Mouse (Mus musculus) midbrain, embryonic 16.5 days (tissue): Measurements from ENCODE around the gene Ccdc155. TPM values are rescaled to one million over a fixed set of nuclear protein-coding genes. Genes with fewer than 3 reads are reported as not detected.

Source experiments
- ATAC-seq: fragments of 200-750 bp; cut with Nextera tagmentation; 2 replicates; pipeline ENCODE4 v1.8.0; 2017; ENCODE audit warnings: moderate TSS enrichment
- H3K27ac ChIP-seq: fragments of 300-500 bp; sonication (generic); 2 replicates; pipeline ENCODE4 v1.5.1; 2014; ENCODE audit warnings: mild to moderate bottlenecking, low read length, mixed read lengths
- H3K27me3 ChIP-seq: fragments of 300-500 bp; sonication (generic); 2 replicates; pipeline ENCODE4 v1.6.1; 2014; ENCODE audit warnings: low read depth, low read length, mixed read lengths; ENCODE audit not compliant: control insufficient read depth, insufficient read depth
- H3K36me3 ChIP-seq: fragments of 300-500 bp; sonication (generic); 2 replicates; pipeline ENCODE4 v1.6.1; 2014; ENCODE audit warnings: mild to moderate bottlenecking, low read length, moderate library complexity, mixed read lengths; ENCODE audit not compliant: control insufficient read depth, insufficient read depth
- H3K4me1 ChIP-seq: fragments of 300-500 bp; sonication (generic); 2 replicates; pipeline ENCODE4 v1.6.1; 2014; ENCODE audit warnings: mild to moderate bottlenecking, low read length, mixed read lengths; ENCODE audit not compliant: control insufficient read depth, insufficient read depth
- H3K4me2 ChIP-seq: fragments of 300-500 bp; sonication (generic); 2 replicates; pipeline ENCODE4 v1.6.1; 2014; ENCODE audit warnings: mild to moderate bottlenecking, low read length, mixed read lengths
- H3K4me3 ChIP-seq: fragments of 300-500 bp; sonication (generic); 2 replicates; pipeline ENCODE4 v1.5.1; 2014; ENCODE audit warnings: low read depth, mild to moderate bottlenecking, low read length, moderate library complexity, mixed read lengths
- H3K9ac ChIP-seq: fragments of 300-500 bp; sonication (generic); 2 replicates; pipeline ENCODE4 v1.6.1; 2014; ENCODE audit warnings: low read depth, low read length, mixed read lengths
- H3K9me3 ChIP-seq: fragments of 300-500 bp; sonication (generic); replicated peaks from 2 replicates; pipeline ENCODE4 v1.6.1; 2014; ENCODE audit warnings: mild to moderate bottlenecking, low read length, mixed read lengths; ENCODE audit not compliant: control insufficient read depth, poor library complexity, severe bottlenecking
- WGBS: fragments of 180-500 bp; shearing (Covaris S2); extraction: QIAGEN DNeasy Blood & Tissue Kit; methylation state at CpG from one replicate; pipeline ENCODE4 v1.1.7; 2014; 5-methylcytosine and 5-hydroxymethylcytosine counted together
- polyA plus RNA-seq: library from polyadenylated mRNA; unstranded; fragments of >200 nt; fragmentation: Nextera tagmentation; extraction: Ambion mirVana; gene quantifications from 2 replicates; pipeline ENCODE4 v1.2.1, GENCODE M21; 2015

Gene Ccdc155
- polyA plus RNA-seq, 1 experiment from 2014 or later = 0.45 TPM

DNA sequence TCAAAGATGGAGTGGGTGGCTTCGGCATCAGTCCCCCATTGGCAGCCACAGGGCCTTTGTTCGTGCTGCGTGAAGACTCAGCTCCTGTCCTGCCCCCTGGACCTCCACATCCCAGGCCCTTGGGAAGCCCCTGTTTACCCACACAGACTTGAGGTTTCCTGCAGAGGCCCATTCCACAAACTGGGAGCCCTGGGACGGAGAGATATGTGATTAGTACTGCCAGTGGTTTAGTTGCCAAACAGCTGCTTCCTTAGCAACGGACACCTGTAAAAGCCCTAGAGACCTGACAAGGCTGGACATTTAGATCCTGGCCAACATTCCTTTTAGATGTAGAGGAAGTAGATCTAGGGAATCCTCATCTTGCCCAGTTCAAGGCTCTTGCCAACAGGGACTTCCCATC is 62.8 kb downstream of the Ccdc155 start:
- 88% methylated on average over 5 of the region's 5 CpGs for WGBS
- Histone ChIP-seq H3K4me1 (no peaks in the 10 kb centered on the region), H3K4me3 (no peak overlapping the region), H3K9ac (no peak overlapping the region), H3K4me2 (no peak overlapping the region), H3K9me3 (no peaks in the 10 kb centered on the region), H3K27ac (no peak overlapping the region), H3K27me3 (peaks cover 7% of the 10 kb centered on the region; the same call in 1 of the 2 replicates), H3K36me3 (peaks cover 8% of the 10 kb centered on the region; the same call in 1 of the 2 replicates)
- no peak for ATAC-seq

DNA sequence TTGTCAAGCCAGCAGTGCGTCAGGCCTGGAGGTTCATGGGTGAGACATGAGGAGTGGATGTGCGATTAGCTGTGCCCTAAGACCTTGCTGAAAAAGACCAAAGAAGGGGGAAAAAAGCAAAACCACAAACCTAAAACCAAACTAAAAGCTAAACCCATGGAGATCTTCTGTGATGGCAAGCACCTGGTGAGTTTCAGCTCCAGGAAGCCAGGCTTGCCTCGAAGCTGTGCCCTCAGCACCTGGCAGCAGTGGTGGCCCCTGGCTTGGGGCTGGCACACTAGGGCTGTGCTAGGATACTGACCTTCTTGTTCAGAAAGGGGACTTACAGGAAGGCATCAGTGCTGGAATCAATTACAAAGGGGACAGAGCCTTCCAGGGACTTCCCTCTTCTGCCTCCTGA is 63.4 kb downstream of the Ccdc155 start:
- WGBS = 91% methylated on average over 3 of the region's 3 CpGs
- H3K27me3 ChIP-seq = peaks cover 7% of the 10 kb centered on the region; the same call in 1 of the 2 replicates
- no peaks in the 10 kb centered on the region; the same call in 1 of the 2 replicates for H3K4me1 ChIP-seq
- no peak overlapping the region for H3K4me2 ChIP-seq
- H3K27ac ChIP-seq = no peak overlapping the region
- H3K9ac ChIP-seq = no peak overlapping the region
- peaks cover 8% of the 10 kb centered on the region; the same call in 1 of the 2 replicates for H3K36me3 ChIP-seq
- no peak overlapping the region for H3K4me3 ChIP-seq
- no peaks in the 10 kb centered on the region for H3K9me3 ChIP-seq
- ATAC-seq = no peak

DNA sequence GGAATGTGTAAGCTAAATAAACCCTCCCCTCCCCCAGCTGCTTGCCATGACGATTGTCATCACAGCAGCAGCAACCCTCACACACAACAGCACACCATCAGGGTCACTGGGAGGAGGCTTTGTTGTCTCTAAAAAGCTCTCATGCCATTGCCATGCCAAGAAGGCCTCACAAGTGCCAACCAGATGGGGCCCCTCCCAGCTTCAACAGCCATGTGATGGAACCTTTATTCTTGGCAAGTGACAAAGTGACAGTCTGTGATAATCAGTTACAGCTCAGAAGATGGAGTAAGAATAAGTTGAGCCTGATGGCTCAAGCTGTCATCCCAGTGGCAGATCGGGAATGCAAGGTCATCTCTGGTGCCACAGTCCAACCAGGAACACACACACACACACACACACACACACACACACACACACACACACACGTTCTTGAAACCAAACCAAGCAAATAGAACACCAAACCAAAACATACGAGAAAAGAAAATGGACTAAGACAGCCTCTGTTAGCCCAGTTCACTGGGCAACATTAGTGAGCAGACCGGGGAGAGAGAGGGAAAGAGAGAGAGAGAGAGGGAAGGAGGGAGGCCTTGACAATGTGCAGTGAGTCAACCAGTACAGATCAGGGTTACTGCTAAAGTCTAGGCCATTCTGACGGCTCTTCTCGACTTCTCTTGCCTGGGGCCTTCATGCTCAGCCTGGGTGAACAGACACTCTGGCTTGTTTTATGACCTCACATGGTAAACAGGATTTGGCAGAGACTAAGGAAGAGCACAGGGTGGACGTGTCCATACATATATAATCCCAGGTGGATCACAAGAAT is 64.6 kb downstream of the Ccdc155 start:
- Histone ChIP-seq H3K4me3 (no peak overlapping the region), H3K4me2 (no peak overlapping the region), H3K4me1 (peaks cover 4% of the 10 kb centered on the region; the same call in 1 of the 2 replicates), H3K36me3 (peaks cover 6% of the 10 kb centered on the region; the same call in 1 of the 2 replicates), H3K27me3 (peaks cover 14% of the 10 kb centered on the region), H3K9me3 (no peaks in the 10 kb centered on the region), H3K27ac (no peak overlapping the region), H3K9ac (no peak overlapping the region)
- no peak for ATAC-seq
- 82% methylated on average over 8 of the region's 8 CpGs for WGBS

DNA sequence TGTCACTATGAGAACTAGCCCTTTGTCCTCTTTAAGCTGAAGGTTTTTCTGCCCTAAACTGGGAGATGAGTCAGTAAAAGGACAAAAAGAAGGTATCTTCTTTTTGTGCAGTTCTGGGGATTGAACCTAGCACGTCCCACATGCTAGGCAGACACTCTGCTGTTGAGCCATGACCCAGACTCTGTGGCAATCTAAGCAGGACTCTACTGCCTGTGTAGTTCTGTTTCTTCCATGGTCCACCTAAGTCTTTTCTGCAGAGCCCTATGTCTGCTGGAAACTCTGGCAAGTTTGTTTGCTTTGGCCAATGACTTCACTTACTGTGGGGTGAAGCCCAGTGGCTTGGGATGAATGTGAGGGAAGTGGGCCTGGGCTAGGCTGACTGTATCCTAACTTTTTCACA is 66.3 kb downstream of the Ccdc155 start:
- peaks cover 4% of the 10 kb centered on the region; the same call in 1 of the 2 replicates for H3K4me1 ChIP-seq
- 65% methylated on average over 1 of the region's 1 CpGs for WGBS
- H3K27me3 ChIP-seq = peaks cover 14% of the 10 kb centered on the region
- 0 out of 2 replicates have a peak, but pooled peaks cover 2% of the 10 kb centered on the region for H3K36me3 ChIP-seq
- no peak for ATAC-seq
- no peak overlapping the region for H3K4me2 ChIP-seq
- H3K27ac ChIP-seq = no peak overlapping the region
- no peak overlapping the region for H3K4me3 ChIP-seq
- H3K9ac ChIP-seq = no peak overlapping the region
- H3K9me3 ChIP-seq = no peaks in the 10 kb centered on the region; the same call in 1 of the 2 replicates

DNA sequence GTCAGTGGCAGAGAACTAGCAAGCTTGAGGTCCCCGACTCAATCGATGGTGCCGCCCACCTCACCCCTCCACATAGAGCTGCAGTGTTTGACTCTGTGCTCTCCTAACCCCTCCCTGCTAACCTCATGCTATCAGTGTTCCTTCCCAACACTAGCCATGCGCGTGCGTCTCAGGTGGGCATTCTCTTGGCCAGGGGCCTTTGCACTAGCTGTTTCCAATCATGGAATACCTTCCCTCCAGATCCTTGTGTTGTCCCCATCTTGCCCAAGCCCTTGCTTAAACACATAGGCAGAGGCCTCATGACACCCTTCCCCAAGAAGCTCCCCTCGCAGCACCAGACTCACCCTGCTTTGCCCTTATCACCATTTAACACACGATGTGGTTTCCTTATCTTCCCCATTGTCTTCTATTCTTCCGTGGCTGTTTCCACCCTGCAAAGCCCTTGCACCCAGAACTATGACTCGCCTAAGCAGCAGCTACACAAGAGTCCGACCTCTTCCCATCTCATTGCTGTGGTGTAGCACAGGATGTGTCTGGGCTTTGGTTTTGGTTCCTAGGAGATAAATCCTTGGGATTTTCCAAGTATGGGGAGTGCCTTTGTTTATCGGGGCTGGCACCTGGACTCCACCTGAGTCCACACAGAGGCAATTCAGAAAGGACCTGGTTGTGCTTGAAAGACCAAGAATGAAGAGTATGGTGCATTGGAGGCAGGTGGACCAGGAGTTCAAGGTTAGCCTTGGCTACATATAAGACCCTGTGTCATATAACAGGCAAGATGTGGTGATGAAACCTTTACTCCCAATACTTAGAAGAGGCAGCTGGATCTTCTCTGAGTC is 67.3 kb downstream of the Ccdc155 start:
- peaks cover 4% of the 10 kb centered on the region; the same call in 1 of the 2 replicates for H3K4me1 ChIP-seq
- 83% methylated on average over 12 of the region's 12 CpGs for WGBS
- no peaks in the 10 kb centered on the region; the same call in 1 of the 2 replicates for H3K9me3 ChIP-seq
- no peak overlapping the region for H3K27ac ChIP-seq
- ATAC-seq = no peak
- no peak overlapping the region for H3K9ac ChIP-seq
- peaks cover 14% of the 10 kb centered on the region for H3K27me3 ChIP-seq
- no peak overlapping the region for H3K4me2 ChIP-seq
- no peak overlapping the region for H3K4me3 ChIP-seq
- no peaks in the 10 kb centered on the region for H3K36me3 ChIP-seq

DNA sequence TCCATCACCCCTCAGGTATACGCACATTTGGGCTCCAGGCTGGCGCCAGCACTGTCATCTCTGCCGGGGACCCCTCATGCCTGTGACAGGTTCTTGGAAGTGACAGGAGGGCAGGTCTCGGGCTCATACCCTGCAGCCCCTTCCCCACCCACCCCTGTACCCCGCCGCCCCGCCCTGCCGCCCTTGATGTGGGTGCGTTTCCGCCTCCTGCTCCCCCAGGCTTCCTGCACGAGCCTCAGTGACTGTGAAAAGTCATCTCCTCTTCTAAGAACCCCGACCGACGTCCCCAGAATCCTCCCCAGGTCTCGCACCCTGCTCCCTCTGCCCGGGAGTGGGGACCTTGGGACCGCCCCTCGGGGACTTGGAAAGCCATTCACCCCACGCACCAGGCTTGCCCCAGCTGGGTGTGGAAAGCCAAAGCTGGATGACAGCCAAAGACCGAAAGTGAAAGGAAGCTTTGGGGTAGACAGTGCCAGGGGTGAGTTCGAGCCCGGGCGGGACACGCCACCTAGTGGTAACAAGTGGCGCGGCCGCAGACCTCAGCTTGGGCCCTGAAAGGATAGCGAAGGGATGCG is 68.6 kb downstream of the Ccdc155 start, which contains the start of the genes Gm45713 and Flt3l:
Gm45713 (minus strand) TSS at position 239 of the 575 bp plus-strand sequence.
Flt3l (minus strand) TSS at position 440 of the 575 bp plus-strand sequence.
- Histone ChIP-seq H3K4me3 (peak within 1 kb of the TSS; percentile 41), H3K27ac (no peak within 1 kb of the TSS), H3K4me2 (peak within 1 kb of the TSS; percentile 68), H3K9ac (peak within 1 kb of the TSS; percentile 68), H3K27me3 (peaks cover 14% of the 10 kb centered on the region), H3K9me3 (no peaks in the 10 kb centered on the region; the same call in 1 of the 2 replicates), H3K36me3 (no peaks in the 10 kb centered on the region), H3K4me1 (peaks cover 4% of the 10 kb centered on the region; the same call in 1 of the 2 replicates)
- peak; percentile 77 for ATAC-seq
- 6% methylated on average over 29 of the region's 29 CpGs for WGBS

DNA sequence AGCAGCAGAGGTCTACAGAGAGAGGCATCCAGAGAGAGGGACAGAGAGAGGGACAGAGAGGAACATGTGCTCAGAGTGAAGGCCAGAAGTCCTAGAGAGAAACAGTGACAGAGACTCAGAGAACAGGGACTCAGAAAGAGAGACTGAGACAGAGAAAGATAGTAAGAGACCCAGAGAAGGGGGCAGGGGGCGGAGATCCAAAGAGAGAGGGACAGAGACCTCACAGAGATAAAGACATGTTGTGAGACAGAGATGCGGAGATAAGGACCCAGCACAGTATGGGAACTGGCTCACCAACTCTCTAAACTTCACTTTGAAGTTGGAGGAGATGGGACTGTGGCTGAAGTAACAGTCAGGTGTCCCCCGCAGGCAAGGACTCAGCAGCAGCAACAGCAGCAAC is 69.3 kb downstream of the Ccdc155 start:
- Histone ChIP-seq H3K4me1 (peaks cover 4% of the 10 kb centered on the region; the same call in 1 of the 2 replicates), H3K27ac (no peak overlapping the region), H3K4me2 (no peak overlapping the region), H3K36me3 (no peaks in the 10 kb centered on the region), H3K9me3 (no peaks in the 10 kb centered on the region; the same call in 1 of the 2 replicates), H3K9ac (peak overlapping the region; percentile 68; the same call in 1 of the 2 replicates), H3K27me3 (peaks cover 14% of the 10 kb centered on the region), H3K4me3 (no peak overlapping the region)
- no peak for ATAC-seq
- 85% methylated on average over 3 of the region's 3 CpGs for WGBS

DNA sequence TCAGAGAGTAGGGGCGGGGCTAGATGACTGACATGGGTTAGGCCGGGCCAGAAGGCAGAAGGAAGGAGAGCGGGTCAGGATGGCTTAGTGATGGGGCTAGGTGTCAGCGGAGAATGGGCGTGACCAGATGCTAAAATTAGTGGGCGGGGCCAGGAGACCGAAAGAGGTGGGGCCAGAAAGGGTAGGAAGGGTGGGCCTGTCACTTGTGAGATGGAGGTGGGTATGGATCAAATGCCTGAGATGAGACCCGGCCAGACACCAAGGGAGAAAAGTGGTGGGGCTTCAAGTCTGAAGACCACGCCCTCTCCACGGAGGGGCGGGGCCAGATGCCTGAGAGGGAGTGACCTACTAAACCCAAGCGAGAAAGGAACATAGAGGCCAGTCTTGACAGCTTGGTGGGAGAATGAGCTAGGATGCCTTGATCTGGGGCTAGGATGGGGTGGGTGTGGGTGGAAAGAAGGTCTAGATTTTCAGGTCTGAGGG is 70.1 kb downstream of the Ccdc155 start:
- H3K36me3 ChIP-seq = no peaks in the 10 kb centered on the region
- H3K27ac ChIP-seq = no peak overlapping the region
- H3K9me3 ChIP-seq = no peaks in the 10 kb centered on the region; the same call in 1 of the 2 replicates
- no peak overlapping the region for H3K9ac ChIP-seq
- WGBS = 5% methylated on average over 12 of the region's 12 CpGs
- no peak overlapping the region for H3K4me2 ChIP-seq
- peaks cover 6% of the 10 kb centered on the region for H3K4me1 ChIP-seq
- ATAC-seq = no peak
- peaks cover 14% of the 10 kb centered on the region for H3K27me3 ChIP-seq
- no peak overlapping the region for H3K4me3 ChIP-seq
